Mouse (Mus musculus): Measurements from ENCODE around the gene Bud31.

DNA sequence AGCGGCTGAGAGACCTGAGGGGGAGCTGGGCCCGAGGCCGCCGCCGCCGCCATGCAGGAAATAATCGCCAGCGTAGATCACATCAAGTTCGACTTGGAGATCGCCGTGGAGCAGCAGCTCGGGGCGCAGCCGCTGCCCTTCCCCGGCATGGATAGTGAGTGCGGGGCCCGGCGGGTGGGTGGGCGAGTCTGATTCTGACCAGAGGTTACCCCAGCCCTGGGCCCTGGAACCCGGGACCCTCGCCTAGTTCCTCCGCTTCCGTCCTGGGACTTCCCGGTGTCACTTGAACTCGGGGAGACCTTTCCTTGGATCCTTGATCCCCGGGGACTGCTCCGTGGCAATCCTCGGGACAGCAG lies 27.1 kb downstream of the Bud31 start:
- no peak for TF ChIP-seq CTCF (IDR thresholded peaks at IDR 0.05; ENCODE audit: control insufficient read depth, insufficient read depth, insufficient replicate concordance, low read depth, low read length)
- TF ChIP-seq POLR2A (IDR thresholded peaks at IDR 0.05; ENCODE audit: control insufficient read depth, low read depth, low read length) = no peak
